Mouse (Mus musculus): ENCODE data around the gene Ifitm5.
"Not testable (repeated sequence)": the region's sequence is repeated elsewhere in the genome, so short reads cannot be mapped to it uniquely, and the experiment has no call there.

Ifitm5 gene
- long read RNA-seq, experiment 1, partial matches to known transcripts = 0 of 1 reads
- long read RNA-seq, experiment 1, other reads (novel, unspliced or antisense) = 0 of 1 reads
- long read RNA-seq, experiment 2, partial matches to known transcripts = 0 of 1 reads
- long read RNA-seq, experiment 2, other reads (novel, unspliced or antisense) = 0 of 1 reads

DNA sequence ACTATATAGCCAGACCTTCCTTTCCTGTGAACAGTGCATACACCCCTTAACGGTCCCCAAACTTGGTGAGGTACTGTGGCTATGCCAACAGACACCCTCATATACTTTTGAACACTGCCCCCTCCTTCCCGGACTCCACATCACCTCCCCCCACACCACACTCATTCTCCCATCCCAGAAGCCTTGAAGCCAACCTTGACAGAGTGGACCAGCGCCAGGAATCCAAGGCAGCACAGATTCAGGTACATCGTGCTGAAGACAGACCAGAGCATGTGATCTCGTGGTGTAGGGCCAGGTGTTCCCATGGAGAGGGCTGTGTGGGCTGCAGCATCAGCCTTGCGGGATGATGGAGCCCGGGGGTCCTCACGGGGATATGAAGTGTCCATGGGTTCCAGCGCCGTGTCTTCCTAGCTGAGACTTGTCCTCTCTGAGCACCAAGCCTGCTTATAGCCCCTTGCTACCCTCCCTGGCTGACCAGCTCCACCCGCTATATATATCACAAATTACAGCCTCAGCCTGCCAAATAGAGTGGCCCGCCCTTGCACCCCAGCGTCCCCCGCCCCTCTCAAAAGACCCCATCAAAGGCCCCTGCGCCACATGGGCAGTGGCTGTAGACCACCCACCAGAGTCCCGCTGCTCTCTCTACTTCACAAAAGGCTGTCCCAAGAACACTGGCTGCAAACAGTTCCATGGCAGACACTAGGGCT is at the start of gene Ifitm5:
Ifitm5 (minus strand) TSS at position 468 of the 707 bp plus-strand sequence.
- intact Hi-C loops (cut with DNase I) = loop anchor here (10.0 kb wide), 1 partner anchor 215 kb away; no protein-coding TSS in a partner anchor

DNA sequence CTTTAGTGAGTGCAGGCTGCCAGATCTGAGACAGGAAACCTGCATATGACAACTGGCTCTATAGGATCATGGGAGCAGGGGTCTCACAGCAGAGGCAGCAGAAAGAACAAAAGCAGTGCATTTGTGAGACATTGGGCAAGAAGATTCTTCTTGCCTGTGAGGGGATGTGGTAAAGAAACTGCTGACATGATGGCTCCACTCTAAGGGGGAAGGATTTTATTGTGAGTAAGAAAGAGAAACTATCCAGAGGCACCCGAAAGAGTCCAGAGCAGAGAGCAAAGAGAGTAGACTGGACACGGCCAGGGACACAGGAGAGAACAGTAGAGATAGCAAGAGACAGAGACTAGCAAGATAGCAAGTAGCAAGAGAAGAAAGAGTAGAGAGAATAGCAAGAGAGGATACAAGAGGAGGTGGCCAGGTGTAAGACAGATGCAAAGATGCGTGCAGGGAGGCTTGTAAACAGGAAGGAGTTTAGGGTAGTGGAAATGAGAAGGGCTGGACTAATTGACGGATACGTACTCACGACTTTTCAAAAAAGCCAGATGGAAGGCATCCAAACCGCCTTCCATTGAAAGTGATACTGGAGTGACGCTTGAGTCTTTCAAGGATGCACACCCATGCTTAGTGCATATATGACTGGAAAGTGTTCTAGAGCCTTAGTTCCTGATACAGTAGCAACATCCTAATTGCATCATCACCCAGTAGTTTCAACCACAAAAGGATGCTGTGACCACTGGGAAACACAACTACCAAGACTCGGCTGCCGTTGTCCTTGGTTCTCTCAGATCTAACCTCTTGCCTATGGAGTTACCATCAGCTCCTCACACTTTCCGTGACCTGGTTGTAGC is 49.0 kb upstream of the Ifitm5 start:
- intact Hi-C loops (cut with DNase I) = no loop called here

DNA sequence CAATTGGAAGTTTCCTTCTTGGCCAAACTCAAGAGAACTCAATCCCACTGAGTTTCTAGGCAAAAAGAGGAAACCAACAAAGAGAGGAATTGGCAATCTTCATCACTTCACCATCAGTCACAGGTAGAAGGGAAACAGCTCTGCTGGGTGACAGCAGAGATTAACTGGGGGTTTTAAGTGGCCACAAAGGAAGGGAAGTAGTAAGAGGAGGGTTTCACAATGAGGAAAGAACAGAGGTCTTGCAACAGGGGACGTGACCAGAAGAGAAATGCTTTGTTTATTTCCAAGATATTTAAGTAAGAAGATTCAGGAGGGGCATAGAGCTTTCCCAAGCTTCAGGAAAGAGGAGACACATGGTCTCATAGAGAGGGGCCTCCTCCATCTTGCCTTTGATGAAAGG is 47.7 kb upstream of the Ifitm5 start:
- intact Hi-C loops (cut with DNase I) = no loop called here

DNA sequence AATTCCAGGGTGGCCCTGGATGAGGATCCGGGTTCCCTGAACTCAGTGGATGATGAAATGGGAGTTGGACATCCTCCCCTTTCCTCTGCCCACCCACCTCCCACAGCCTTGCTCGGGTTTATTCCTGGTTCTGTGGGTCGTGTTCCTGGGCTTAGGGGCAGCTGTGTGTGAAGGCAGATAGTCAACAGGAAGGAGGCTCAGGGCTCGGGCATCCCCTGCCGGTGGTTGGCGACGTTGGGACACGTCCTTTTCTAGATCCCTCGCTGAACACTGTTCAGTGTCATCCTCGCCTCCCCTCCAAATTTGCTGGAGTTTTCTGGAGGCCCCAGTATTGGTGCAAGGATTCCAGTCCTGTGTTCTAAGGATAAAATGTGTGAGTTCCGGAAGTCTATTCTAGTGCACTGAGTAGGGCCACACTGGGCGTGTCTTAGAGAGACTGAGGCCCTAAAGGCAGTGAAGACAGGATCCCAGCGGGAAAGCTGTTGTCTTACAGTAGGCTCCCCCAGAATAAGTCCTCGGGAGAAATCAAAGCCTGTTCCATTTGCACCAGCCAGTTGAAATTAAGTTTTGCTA is 41.1 kb upstream of the Ifitm5 start:
- intact Hi-C loops (cut with DNase I) = no loop called here

DNA sequence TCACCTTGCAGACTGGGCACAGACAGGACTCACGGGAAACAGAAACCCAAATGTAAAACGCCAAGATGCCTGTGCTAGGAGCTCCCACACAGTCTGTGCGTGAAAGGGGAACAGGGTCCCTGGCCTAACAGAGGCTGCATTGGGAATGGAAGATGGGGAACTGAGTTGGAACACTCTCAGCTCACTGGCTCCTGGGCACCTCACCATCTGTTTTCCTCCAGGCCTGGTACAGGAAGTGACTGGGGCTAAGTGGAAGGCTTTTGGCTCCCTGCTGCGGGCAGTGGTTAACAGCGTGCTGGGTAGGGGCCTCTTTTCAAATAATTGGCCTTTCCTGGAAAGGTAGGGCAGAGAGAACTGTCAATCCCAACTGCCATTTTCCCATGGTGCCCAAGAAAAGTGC is 40.5 kb upstream of the Ifitm5 start:
- intact Hi-C loops (cut with DNase I) = no loop called here

DNA sequence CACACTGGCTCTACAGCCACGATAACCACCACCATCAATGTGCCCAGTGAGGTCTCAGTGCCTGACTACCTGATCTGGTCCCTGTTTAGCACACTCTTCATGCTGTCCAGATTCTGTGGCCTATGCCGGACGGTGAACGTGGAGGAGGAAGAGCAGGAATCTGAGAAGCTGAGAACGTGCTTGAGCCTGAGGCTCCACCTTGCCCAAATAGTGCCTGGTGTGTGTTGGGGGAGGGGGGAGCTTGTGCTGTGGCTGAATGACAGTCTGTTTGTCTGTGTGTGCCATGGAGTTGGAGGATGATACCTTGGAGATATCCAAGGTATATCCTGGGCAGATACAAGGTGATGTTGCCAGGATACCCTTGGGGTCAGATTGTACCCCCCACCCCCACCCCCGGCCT is 40.1 kb upstream of the Ifitm5 start:
- intact Hi-C loops (cut with DNase I) = no loop called here

DNA sequence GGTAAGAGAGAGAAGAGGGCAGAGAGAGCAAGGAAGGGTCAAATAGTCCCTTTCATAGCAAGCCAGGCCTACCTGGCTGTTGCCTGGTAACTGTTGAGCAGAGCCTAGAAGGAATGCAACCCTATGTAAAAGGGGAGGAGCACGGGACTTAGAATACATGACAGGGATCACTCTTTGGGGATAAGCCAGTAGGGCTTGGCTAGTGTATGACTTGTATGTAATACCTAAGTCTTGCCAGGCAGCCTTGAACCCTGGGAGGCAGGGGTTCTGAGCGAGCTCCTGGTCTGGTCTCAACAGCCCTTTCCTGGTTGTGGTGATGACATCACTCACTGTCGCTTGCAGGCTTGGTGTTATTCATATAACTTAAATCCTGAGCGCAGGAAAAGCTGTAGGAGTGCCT is 38.9 kb upstream of the Ifitm5 start:
- intact Hi-C loops (cut with DNase I) = no loop called here

DNA sequence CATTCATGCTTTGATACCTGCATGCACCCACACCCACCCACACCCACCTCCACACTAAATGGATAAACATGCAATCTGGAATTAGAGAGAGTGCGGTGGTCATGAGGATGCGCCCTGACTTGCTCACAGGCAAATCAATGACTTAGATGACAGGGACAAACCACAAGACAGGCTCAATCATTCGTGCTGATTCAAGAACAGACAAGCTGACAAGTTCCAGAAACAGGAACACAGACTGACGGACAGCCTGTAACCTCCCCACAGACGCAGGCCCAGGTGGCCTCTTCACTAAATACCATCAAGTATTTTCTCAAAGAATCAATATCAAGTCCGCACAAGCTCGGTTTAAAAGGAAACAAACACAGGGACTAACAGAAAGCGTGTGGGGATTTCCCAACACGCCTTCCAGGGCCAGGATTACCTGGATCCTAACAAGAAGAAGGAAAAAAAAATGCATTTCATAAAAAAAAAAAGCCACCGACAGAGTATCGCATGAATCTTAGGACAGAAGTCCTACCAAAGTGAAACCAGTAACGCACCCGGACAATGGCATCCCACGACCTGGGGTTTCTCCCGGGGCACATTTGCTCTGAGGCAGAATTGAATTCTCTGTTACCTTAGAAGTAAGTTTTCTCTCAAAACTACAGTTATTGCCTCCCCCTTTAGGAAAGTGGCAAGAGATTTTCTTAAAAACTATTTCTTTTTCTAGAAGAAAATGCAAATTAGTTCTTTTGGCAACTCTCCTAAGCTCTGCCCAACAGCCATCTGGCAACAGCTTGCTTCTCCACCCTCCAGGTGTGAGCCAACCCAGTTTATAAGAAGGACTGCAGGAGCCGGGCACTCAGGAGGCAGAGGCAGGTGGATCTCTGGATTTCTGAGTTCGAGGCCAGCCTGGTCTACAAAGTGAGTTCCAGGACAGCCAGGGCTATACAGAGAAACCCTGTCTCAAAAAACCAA is 37.4 kb upstream of the Ifitm5 start:
- intact Hi-C loops (cut with DNase I) = no loop called here

DNA sequence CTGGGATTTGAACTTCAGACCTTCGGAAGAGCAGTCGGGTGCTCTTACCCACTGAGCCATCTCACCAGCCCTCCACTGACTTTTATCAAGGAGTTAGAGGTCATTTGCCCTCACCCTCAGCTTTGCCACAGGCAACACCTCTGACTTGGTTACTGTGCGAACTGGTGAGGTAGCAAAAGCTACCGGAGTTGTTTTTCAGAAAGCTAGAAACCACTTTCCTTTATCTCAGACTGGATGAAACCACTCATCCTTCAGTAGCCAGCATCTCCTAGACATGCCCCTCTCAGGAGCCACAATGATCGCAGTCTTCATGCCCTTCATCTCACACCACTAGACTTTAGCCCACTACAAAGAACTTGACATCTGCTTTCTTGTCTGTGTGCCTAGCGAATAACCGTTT is 32.9 kb upstream of the Ifitm5 start:
- intact Hi-C loops (cut with DNase I) = no loop called here

DNA sequence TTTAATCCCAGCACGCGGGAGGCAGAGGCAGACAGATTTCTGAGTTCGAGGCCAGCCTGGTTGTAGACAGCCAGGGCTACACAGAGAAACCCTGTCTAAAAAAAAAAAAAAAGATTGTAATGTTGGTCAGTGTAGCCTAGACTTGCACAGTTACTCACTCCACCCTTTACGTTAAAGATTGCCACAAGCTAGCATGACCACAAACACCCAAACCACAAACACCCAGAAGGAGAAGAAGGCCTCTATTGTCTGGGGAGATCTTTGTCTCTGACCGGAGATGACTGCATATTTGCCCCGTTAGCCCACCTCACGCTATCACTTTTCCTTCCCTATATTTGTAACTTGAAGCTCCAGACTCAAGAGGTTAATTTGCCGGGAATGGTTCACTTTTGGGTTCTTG is 31.6 kb upstream of the Ifitm5 start:
- intact Hi-C loops (cut with DNase I) = no loop called here

DNA sequence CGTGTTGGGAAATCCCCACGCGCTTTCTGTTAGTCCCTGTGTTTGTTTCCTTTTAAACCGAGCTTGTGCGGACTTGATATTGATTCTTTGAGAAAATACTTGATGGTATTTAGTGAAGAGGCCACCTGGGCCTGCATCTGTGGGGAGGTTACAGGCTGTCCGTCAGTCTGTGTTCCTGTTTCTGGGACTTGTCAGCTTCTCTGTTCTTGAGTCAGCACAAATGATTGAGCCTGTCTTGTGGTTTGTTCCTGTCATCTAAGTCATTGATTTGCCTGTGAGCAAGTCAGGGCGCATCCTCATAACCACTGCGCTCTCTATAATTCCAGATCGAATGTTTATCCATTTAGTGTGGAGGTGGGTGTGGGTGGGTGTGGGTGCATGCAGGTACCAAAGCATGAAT is 26.6 kb upstream of the Ifitm5 start:
- intact Hi-C loops (cut with DNase I) = not testable (repeated sequence)

DNA sequence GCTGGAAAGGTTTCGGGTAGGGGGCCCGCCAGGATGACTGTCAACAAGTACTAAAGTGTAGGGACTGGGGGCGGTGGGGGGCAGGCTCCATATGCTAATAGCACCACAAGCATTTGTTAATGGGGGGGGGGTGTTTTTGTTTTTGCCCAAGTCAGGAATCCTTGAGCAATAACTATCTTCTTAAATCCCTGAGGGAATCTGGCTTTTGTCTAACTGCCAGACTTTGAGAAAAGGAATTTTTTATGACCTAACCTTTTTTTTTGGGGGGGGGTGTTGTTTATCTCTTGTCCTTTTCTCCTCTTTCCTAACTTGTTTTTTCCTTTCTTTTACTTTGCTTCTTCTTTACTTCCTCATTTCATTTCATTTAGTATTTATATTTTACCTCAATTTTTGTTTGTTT is 25.4 kb upstream of the Ifitm5 start:
- intact Hi-C loops (cut with DNase I) = no loop called here

DNA sequence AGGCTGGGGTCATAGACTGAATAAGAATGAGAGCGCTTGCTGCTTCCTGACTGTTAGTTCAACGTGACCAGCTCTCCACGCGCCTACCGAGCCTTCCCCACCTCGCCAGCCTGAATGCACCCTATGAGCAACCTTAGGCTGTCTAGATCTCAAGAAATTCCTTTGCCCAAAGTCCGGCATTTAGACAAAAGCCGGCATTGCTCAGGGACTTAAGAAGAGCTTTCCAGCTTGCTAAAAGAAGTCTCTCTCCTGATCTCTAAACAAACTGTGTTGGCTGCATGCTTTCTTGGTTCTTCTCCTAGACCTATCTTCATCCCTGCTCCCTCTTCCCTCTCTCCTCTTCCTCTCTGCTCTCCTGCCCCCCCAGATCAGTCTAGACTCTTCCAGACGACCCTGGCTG is 24.8 kb upstream of the Ifitm5 start:
- intact Hi-C loops (cut with DNase I) = loop anchor here (5.0 kb wide), 1 partner anchor 32 kb away; no protein-coding TSS in a partner anchor

DNA sequence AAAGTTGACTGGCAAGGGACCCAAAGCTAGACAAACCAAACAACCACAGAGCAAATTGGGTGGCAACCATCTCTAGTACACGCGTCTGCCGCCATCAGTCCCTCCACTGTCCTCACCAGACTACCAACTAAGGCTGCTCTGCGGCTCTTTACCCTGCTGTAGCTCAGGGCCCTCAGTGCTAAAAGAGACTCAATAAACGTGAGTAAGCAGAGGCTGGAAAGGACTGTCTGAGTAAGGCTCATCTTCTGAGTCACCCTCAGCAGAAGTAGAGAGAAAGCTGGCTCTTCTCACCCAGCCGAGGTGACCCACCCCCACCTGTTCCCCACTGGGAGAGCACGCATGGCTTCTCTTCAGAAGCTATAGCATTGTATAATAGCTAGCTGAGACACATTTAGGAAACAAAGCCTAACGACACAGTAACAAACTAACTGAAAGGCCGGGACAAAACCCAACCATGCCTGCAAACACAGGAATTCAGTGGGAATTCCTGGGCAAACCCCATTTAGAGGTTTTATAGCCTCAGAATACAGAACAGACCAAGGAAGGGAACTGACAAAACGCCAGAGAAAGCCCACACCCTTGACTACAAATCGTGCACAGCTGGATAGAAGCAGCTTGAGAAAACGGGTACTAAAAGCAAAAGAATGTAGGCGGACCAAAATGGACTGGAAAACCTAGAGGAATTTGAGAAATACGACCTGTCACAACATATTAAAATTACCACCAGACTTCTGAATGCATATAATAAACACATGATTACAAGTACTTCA is 23.5 kb upstream of the Ifitm5 start:
- intact Hi-C loops (cut with DNase I) = loop anchor here (5.0 kb wide), 1 partner anchor 34 kb away; no protein-coding TSS in a partner anchor

DNA sequence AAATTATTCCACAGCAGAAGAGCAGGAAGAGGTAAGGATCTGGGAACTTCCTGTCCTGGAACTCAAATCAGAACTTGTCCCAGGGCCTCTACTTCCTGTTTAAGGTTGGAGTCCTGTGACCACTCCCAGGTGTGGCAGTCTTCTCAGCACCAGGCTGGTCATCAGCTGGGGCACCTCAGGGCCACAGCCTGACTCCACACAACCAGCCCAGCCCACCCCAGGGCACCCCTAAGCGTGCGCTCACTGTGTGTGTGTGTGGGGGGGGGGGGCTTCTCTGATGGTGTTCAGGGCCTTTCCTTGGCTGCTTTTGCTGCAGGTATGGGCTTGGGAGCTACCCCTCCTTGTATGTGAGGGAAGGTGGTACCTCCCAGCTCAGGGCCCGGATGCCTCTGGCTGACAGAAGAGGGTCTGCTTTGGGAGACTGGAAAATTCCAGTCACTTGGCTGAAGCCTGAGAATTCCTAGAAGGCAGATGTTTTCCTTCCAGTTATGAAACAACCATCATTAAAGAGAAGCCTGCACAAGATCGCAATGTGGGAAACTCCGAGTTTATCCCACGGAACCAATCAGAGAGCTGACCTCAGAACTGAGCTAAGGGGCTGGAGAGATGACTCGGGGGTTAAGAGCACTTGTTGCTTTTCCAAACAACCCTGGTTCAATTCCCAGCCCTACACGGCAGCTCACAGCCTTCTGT is 21.5 kb upstream of the Ifitm5 start:
- intact Hi-C loops (cut with DNase I) = loop anchor here (5.0 kb wide), 1 partner anchor 36 kb away; no protein-coding TSS in a partner anchor

DNA sequence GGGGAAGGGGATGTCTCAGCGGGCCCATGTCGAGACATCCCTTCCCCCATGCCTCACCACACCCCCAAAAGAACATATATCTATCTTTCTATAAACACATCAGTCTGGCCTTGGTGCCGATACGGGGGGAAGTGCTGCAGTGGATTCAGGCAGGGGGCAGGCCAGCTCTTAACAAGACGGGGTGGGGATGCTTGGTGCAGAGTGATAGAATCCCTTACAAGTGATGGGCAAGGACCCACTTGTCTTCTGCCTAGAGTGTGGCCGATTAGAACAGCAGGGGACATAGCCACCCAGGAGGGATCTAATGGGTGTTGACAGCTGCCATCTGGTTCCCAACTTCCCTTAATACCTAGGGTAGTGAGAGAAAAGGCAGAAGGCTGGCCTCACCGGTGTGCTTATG is 20.8 kb upstream of the Ifitm5 start:
- intact Hi-C loops (cut with DNase I) = loop anchor here (5.0 kb wide), 1 partner anchor 36 kb away; no protein-coding TSS in a partner anchor

DNA sequence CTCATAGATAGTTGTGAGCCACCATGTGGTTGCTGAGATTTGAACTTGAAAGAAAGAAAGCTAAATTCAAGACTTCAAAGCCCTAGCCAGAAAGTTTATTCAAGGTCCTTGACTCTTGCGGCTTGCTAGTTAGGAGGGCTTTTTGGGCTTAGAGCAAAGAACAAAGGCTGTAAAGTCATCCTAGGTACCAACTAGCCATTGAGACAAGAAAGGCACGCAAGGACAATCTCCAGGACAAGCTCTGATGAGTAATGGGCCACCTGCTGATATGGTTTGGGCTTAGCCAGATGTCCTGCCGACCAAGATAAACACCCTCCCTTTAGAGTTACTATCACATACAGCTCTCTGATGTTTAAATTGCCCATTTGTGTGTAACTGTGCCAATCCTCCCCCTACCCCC is 18.6 kb upstream of the Ifitm5 start:
- intact Hi-C loops (cut with DNase I) = loop anchor here (10.0 kb wide), 1 partner anchor 124 kb away; the partner anchor contains the start of genes Odf3 and Scgb1c1

DNA sequence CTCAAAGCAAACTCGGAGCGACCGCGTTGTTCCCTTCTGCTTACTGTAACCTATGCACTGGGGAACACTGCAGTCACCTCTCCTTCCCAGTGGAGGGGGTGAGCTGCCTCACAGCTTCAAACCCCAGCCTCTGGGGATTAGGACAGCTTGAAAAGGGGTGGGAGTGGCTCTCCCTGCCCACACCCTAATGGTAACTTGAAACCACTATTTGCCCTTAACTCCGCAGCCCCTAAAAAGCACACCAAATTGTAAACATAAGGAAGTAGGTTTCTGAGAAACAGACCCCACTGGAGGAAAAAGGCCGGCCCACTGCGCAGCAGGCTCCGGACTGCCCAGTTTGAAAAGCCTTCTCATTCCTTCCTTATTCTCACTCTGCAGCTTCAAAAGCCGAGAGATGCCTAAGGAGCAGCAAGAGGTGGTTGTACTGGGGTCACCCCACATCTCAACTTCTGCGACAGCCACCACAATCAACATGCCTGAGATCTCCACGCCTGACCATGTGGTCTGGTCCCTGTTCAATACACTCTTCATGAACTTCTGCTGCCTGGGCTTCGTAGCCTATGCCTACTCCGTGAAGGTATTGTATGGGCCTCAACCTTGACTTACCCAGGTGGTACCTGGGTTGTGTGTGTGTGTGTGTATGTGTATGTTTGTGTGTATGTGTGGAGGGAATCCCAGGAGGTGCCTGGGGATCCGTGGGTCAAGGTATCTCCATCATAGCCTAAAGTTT is 17.9 kb upstream of the Ifitm5 start:
- intact Hi-C loops (cut with DNase I) = loop anchor here (10.0 kb wide), 1 partner anchor 123 kb away; the partner anchor contains the start of genes Odf3 and Scgb1c1
